Mouse (Mus musculus) CH12.LX (cell line): Measurements from ENCODE around the gene Mettl23. TPM values are rescaled to one million over a fixed set of nuclear protein-coding genes. Genes with fewer than 3 reads are reported as not detected.

Source experiments
- DNase-seq: peaks from one replicate; pipeline ENCODE4 v3.0.0-alpha.2; 2013; ENCODE audit errors: extremely low read depth
- H3K27ac ChIP-seq: 2 replicates; pipeline ENCODE4 v1.5.1; 2012; ENCODE audit warnings: low read depth, mild to moderate bottlenecking, control low read depth, moderate library complexity; ENCODE audit not compliant: insufficient read depth
- H3K27me3 ChIP-seq: replicated peaks from 2 replicates; pipeline ENCODE3; 2012; ENCODE audit warnings: inconsistent platforms
- H3K36me3 ChIP-seq, 2 experiments: replicated peaks in 1 of 2; 2 replicates each; pipeline versions ENCODE3 to v1.6.1; 2012; ENCODE audit warnings: inconsistent platforms in 1 of 2, low read length in 1 of 2, mild to moderate bottlenecking in 1 of 2, mixed read lengths in 1 of 2, moderate library complexity in 1 of 2; ENCODE audit not compliant: control insufficient read depth in 1 of 2, insufficient read depth in 1 of 2
- H3K4me1 ChIP-seq, 2 experiments: 2 replicates each; pipeline ENCODE4 v1.6.1; 2012; ENCODE audit warnings: inconsistent platforms in 1 of 2, moderate library complexity in 1 of 2; ENCODE audit not compliant: insufficient read depth in 2 of 2, control insufficient read depth in 1 of 2
- H3K4me2 ChIP-seq: 2 replicates; pipeline ENCODE4 v1.6.1; 2012; ENCODE audit warnings: low read depth, mild to moderate bottlenecking, control low read depth; ENCODE audit not compliant: poor library complexity, insufficient read depth, severe bottlenecking
- H3K4me3 ChIP-seq, 3 experiments: fragments of 150-350 bp in 1 of 3; sonication (generic) in 1 of 3; replicated peaks in 1 of 3; 2 replicates each; pipeline versions ENCODE3 to v1.5.1; 2011 to 2012; ENCODE audit warnings: low read depth in 2 of 3, low read length in 2 of 3, mild to moderate bottlenecking in 2 of 3, moderate library complexity in 2 of 3, control low read depth in 1 of 3, improper control_type of control experiment in 1 of 3, inconsistent platforms in 1 of 3, mixed read lengths in 1 of 3; ENCODE audit not compliant: poor library complexity in 1 of 3
- H3K79me2 ChIP-seq: replicated peaks from 2 replicates; pipeline ENCODE4 v1.6.1; 2012; ENCODE audit warnings: mild to moderate bottlenecking, moderate library complexity; ENCODE audit not compliant: control insufficient read depth, poor library complexity, insufficient read depth, severe bottlenecking; ENCODE audit errors: extremely low read depth
- H3K9ac ChIP-seq: 2 replicates; pipeline ENCODE4 v1.6.1; 2012; ENCODE audit warnings: low read depth, mild to moderate bottlenecking, control low read depth, moderate library complexity; ENCODE audit not compliant: insufficient read depth
- H3K9me3 ChIP-seq: replicated peaks from 2 replicates; pipeline ENCODE3; 2012; ENCODE audit warnings: low read length, inconsistent platforms, mixed read lengths
- BHLHE40 ChIP-seq: IDR thresholded peaks from 2 replicates; pipeline ENCODE4 v1.6.1; 2011; ENCODE audit warnings: mild to moderate bottlenecking, low read depth, low read length, improper control_type of control experiment
- ETS1 ChIP-seq: conservative IDR thresholded peaks from 2 replicates; pipeline ENCODE4 v1.6.1; 2012; ENCODE audit warnings: low read depth, mild to moderate bottlenecking, inconsistent platforms, low read length, improper control_type of control experiment, moderate library complexity
- IRF4 ChIP-seq: IDR thresholded peaks from 2 replicates; pipeline ENCODE4 v1.6.1; 2014; ENCODE audit warnings: low read depth, mild to moderate bottlenecking, inconsistent platforms, low read length, improper control_type of control experiment
- JUN ChIP-seq: IDR thresholded peaks from 2 replicates; pipeline ENCODE4 v1.6.1; 2011; ENCODE audit warnings: low read depth, mild to moderate bottlenecking, low read length, improper control_type of control experiment, moderate library complexity; ENCODE audit not compliant: insufficient read depth
- JUND ChIP-seq: conservative IDR thresholded peaks from 2 replicates; pipeline ENCODE4 v1.6.1; 2011; ENCODE audit warnings: low read depth, low read length, improper control_type of control experiment
- KAT2A ChIP-seq: IDR thresholded peaks from 2 replicates; pipeline ENCODE4 v1.6.1; 2012; ENCODE audit warnings: low read length, improper control_type of control experiment, inconsistent platforms; ENCODE audit not compliant: insufficient replicate concordance
- MEF2A ChIP-seq: IDR thresholded peaks from 2 replicates; pipeline ENCODE4 v1.6.1; 2014; ENCODE audit warnings: low read depth, mild to moderate bottlenecking, inconsistent platforms, low read length, improper control_type of control experiment, borderline replicate concordance
- NELFE ChIP-seq: IDR thresholded peaks from 2 replicates; pipeline ENCODE4 v1.6.1; 2011; ENCODE audit warnings: low read depth, low read length, improper control_type of control experiment
- POLR2AphosphoS2 ChIP-seq: IDR thresholded peaks from 2 replicates; pipeline ENCODE4 v1.6.1; 2011; ENCODE audit warnings: low read depth, low read length, improper control_type of control experiment
- SIN3A ChIP-seq: IDR thresholded peaks from 2 replicates; pipeline ENCODE4 v1.6.1; 2012; ENCODE audit warnings: low read length, improper control_type of control experiment, inconsistent platforms
- UBTF ChIP-seq: IDR thresholded peaks from 2 replicates; pipeline ENCODE4 v1.6.1; 2012; ENCODE audit warnings: low read depth, mild to moderate bottlenecking, inconsistent platforms, low read length, improper control_type of control experiment, moderate library complexity
- USF1 ChIP-seq: IDR thresholded peaks from 2 replicates; pipeline ENCODE4 v1.6.1; 2014; ENCODE audit warnings: low read depth, mild to moderate bottlenecking, inconsistent platforms, low read length, improper control_type of control experiment
- USF2 ChIP-seq: conservative IDR thresholded peaks from 2 replicates; pipeline ENCODE4 v1.6.1; 2011; ENCODE audit warnings: low read depth, low read length, improper control_type of control experiment
- ZC3H11A ChIP-seq: IDR thresholded peaks from 2 replicates; pipeline ENCODE4 v1.6.1; 2012; ENCODE audit warnings: low read depth, mild to moderate bottlenecking, inconsistent platforms, low read length, improper control_type of control experiment
- ZNF384 ChIP-seq: IDR thresholded peaks from 2 replicates; pipeline ENCODE4 v1.6.1; 2012; ENCODE audit warnings: low read depth, low read length, improper control_type of control experiment, inconsistent platforms
- dilution Hi-C: fragments of 300-500 bp; cut with MboI; formaldehyde crosslinking; loops from 2 replicates; pipeline ENCODE4 v1.14.3; 2020; ENCODE audit warnings: low sequenced_read_pairs; ENCODE audit not compliant: extremely low pct_unique_long_range_greater_than_20kb, extremely low pct_ligation_motif_present
- in situ Hi-C: fragments of 300-500 bp; cut with MboI; formaldehyde crosslinking; loops from 3 replicates; pipeline ENCODE4 v1.14.3; 2019; ENCODE audit warnings: low sequenced_read_pairs, low pct_ligation_motif_present, low pct_unique_long_range_greater_than_20kb, mixed read lengths
- polyA plus RNA-seq: library from polyadenylated mRNA; unstranded; fragments of >175 nt; gene quantifications from 2 replicates; pipeline ENCODE4 v1.2.1, GENCODE M21; 2012; ENCODE audit warnings: low read depth; ENCODE audit not compliant: insufficient read length
- total RNA-seq, 2 experiments: library from RNA; depleted of rRNA; stranded (reverse); fragments of 300-350 nt in 1 of 2; fragments of >200 nt in 1 of 2; gene quantifications; 2 replicates each; pipeline ENCODE4 v1.2.3; 2012 to 2014

Gene Mettl23
- total and polyA plus RNA-seq, 3 experiments, result 44.5 to 64.9 (median 63.7) TPM

DNA sequence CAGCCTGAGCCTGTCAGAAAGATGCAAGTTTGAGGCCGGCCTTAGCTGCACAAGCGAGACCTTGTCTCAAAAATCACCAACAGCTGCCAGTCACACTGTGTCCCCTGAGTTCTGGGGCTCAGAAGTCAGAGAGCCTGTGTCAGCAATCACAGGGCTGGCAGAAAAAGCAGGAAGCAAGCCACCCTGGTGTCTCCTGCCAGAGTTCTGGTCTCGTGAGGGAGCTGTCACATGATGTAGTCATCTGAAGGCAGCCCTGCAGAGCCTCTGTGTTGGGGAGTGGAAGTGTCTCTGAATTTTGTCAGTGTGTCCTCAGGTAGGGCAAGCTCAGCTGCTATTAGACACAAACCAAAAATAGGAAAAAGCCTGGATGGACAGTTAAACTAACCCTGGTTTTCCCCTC is 25.1 kb downstream of the Mettl23 start:
- H3K4me1 ChIP-seq, result peaks cover 16 to 70% of the 10 kb centered on the region in 2 experiments
- TF ChIP-seq ETS1 (peak; percentile 45), JUN (no peak), USF1 (peak; percentile 67), USF2 (peak; percentile 57), BHLHE40 (peak; percentile 92)
- TF ChIP-seq, all 38 proteins: peak for 4
- Histone ChIP-seq H3K4me2 (no peak overlapping the region), H3K9me3 (no peaks in the 10 kb centered on the region), H3K27ac (no peak overlapping the region), H3K9ac (no peak overlapping the region), H3K36me3 (peaks cover 42 to 62% of the 10 kb centered on the region in 2 experiments), H3K79me2 (no peaks in the 10 kb centered on the region), H3K27me3 (no peaks in the 10 kb centered on the region), H3K4me3 (no peak overlapping the region)
- peak; percentile 53 for DNase-seq
- in situ Hi-C loops, result no loop called here
- dilution Hi-C loops, result no loop called here

DNA sequence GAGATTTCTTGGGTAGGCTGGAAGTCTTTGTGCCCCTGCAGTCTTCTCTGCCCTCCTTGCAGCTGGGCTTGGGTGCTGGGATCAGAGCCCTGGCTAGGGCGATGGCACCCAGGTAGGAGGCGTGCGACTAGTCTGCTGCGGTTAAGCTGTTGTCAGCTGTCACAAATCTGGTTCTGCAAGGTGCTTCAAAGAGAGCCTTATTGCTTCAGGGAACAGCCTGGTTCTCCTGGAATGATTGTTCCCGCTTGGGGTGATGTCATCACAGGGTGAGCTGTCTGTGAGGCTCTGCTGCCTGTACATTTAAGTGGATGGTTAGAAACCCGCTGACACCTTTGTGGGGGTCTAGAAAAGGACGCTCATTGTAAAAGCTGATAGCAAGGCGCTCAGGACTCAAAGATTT is 26.1 kb downstream of the Mettl23 start:
- Histone ChIP-seq H3K4me1 (peaks cover 16 to 70% of the 10 kb centered on the region in 2 experiments), H3K36me3 (peaks cover 46 to 64% of the 10 kb centered on the region in 2 experiments), H3K4me2 (no peak overlapping the region), H3K27me3 (no peaks in the 10 kb centered on the region), H3K27ac (peak overlapping the region; percentile 7; the same call in 1 of the 2 replicates), H3K9ac (no peak overlapping the region), H3K79me2 (no peaks in the 10 kb centered on the region), H3K4me3 (no peak overlapping the region), H3K9me3 (no peaks in the 10 kb centered on the region)
- dilution Hi-C loops, result no loop called here
- DNase-seq, result no peak
- in situ Hi-C loops, result no loop called here
- TF ChIP-seq NELFE (no peak), JUND (no peak), USF1 (no peak), ZC3H11A (no peak), SIN3A (no peak), KAT2A (no peak), IRF4 (no peak), ETS1 (no peak), ZNF384 (no peak), UBTF (no peak), POLR2AphosphoS2 (no peak), USF2 (no peak), MEF2A (no peak)
